Mouse (Mus musculus) forebrain, embryonic 14.5 days (tissue): ENCODE data around the gene Nufip1. TPM values are rescaled to one million over a fixed set of nuclear protein-coding genes. Genes with fewer than 3 reads are reported as not detected.

Source experiments
- ATAC-seq: fragments of 200-750 bp; cut with Nextera tagmentation; 2 replicates; pipeline ENCODE4 v1.8.0; 2017; ENCODE audit warnings: mild to moderate bottlenecking, moderate library complexity
- DNase-seq: peaks from one replicate; pipeline ENCODE4 v3.0.0-alpha.2; 2015; ENCODE audit warnings: low spot score
- H3K27ac ChIP-seq: fragments of 300-500 bp; sonication (generic); 2 replicates; pipeline ENCODE4 v1.5.1; 2014; ENCODE audit warnings: low read depth, mild to moderate bottlenecking, control low read depth, low read length, moderate library complexity
- H3K27me3 ChIP-seq: fragments of 300-500 bp; sonication (generic); replicated peaks from 2 replicates; pipeline ENCODE4 v1.6.1; 2014; ENCODE audit warnings: low read length, control low read depth, mixed read lengths; ENCODE audit not compliant: control insufficient read depth, insufficient read depth
- H3K36me3 ChIP-seq: fragments of 300-500 bp; sonication (generic); 2 replicates; pipeline ENCODE4 v1.6.1; 2014; ENCODE audit warnings: low read length, control low read depth; ENCODE audit not compliant: control insufficient read depth, insufficient read depth
- H3K4me1 ChIP-seq: fragments of 300-500 bp; sonication (generic); 2 replicates; pipeline ENCODE4 v1.6.1; 2014; ENCODE audit warnings: antibody characterized with exemption, low read length, control low read depth; ENCODE audit not compliant: control insufficient read depth, insufficient read depth
- H3K4me2 ChIP-seq: fragments of 300-500 bp; sonication (generic); 2 replicates; pipeline ENCODE4 v1.6.1; 2014; ENCODE audit warnings: mild to moderate bottlenecking, control low read depth, low read length
- H3K4me3 ChIP-seq: fragments of 300-500 bp; sonication (generic); 2 replicates; pipeline ENCODE4 v1.5.1; 2014; ENCODE audit warnings: low read depth, low read length, control low read depth
- H3K9ac ChIP-seq: fragments of 300-500 bp; sonication (generic); 2 replicates; pipeline ENCODE4 v1.6.1; 2014; ENCODE audit warnings: mild to moderate bottlenecking, low read length, control low read depth, moderate library complexity
- H3K9me3 ChIP-seq: fragments of 300-500 bp; sonication (generic); replicated peaks from 2 replicates; pipeline ENCODE4 v1.6.1; 2016; ENCODE audit warnings: low read length, control low read depth, mixed read lengths; ENCODE audit not compliant: control insufficient read depth
- WGBS: fragments of 180-500 bp; shearing (Covaris S2); extraction: QIAGEN DNeasy Blood & Tissue Kit; methylation state at CpG from one replicate; pipeline ENCODE4 v1.1.7; 2014; 5-methylcytosine and 5-hydroxymethylcytosine counted together
- polyA plus RNA-seq: library from polyadenylated mRNA; unstranded; fragments of >200 nt; fragmentation: Nextera tagmentation; extraction: Ambion mirVana; gene quantifications from 2 replicates; pipeline ENCODE4 v1.2.1, GENCODE M21; 2014

The Nufip1 gene
- polyA plus RNA-seq, 1 experiment from 2014 or later = 13.8 TPM

- no peaks in the 10 kb centered on the region for H3K9me3 ChIP-seq
- peak; percentile 74 for ATAC-seq
- WGBS = 66% methylated on average over 6 of the region's 6 CpGs
- H3K27ac ChIP-seq = no peak overlapping the region
- no peaks in the 10 kb centered on the region for H3K27me3 ChIP-seq
- H3K4me2 ChIP-seq = no peak overlapping the region
- no peak overlapping the region for H3K9ac ChIP-seq
- H3K4me1 ChIP-seq = no peaks in the 10 kb centered on the region
- H3K4me3 ChIP-seq = no peak overlapping the region
- peak; percentile 81 for DNase-seq
- peaks cover 74% of the 10 kb centered on the region for H3K36me3 ChIP-seq
Observed at GRCm38 (mm10) chr14:76121901-76122662, 11.4 kb downstream of the Nufip1 start.

- Histone ChIP-seq H3K27me3 (no peaks in the 10 kb centered on the region), H3K9me3 (no peaks in the 10 kb centered on the region), H3K4me2 (no peak overlapping the region), H3K4me1 (no peaks in the 10 kb centered on the region), H3K36me3 (peaks cover 74% of the 10 kb centered on the region), H3K27ac (no peak overlapping the region), H3K9ac (no peak overlapping the region), H3K4me3 (no peak overlapping the region)
- WGBS = 88% methylated on average over 8 of the region's 8 CpGs
- ATAC-seq (no peak), DNase-seq (no peak)
Observed at GRCm38 (mm10) chr14:76122663-76123058, 12.0 kb downstream of the Nufip1 start.

- H3K36me3 ChIP-seq = peaks cover 84% of the 10 kb centered on the region
- H3K4me3 ChIP-seq = no peak overlapping the region
- no peak overlapping the region for H3K9ac ChIP-seq
- no peaks in the 10 kb centered on the region for H3K27me3 ChIP-seq
- no peaks in the 10 kb centered on the region for H3K4me1 ChIP-seq
- ATAC-seq (no peak), DNase-seq (no peak)
- no peak overlapping the region for H3K27ac ChIP-seq
- 68% methylated on average over 3 of the region's 3 CpGs for WGBS
- H3K4me2 ChIP-seq = no peak overlapping the region
- H3K9me3 ChIP-seq = no peaks in the 10 kb centered on the region
Observed at GRCm38 (mm10) chr14:76127311-76127710, 16.6 kb downstream of the Nufip1 start.

GRCm38 (mm10) chr14:76128174-76128573, 17.5 kb downstream of the Nufip1 start:
- DNase-seq = no peak
- Histone ChIP-seq H3K27ac (no peak overlapping the region), H3K4me3 (no peak overlapping the region), H3K27me3 (no peaks in the 10 kb centered on the region), H3K9ac (no peak overlapping the region), H3K4me2 (no peak overlapping the region), H3K4me1 (no peaks in the 10 kb centered on the region), H3K36me3 (peaks cover 84% of the 10 kb centered on the region), H3K9me3 (no peaks in the 10 kb centered on the region)
- ATAC-seq = no peak
- WGBS = 95% methylated on average over 4 of the region's 4 CpGs

- Histone ChIP-seq H3K27ac (no peak overlapping the region), H3K4me1 (no peaks in the 10 kb centered on the region), H3K4me2 (no peak overlapping the region), H3K9me3 (no peaks in the 10 kb centered on the region), H3K36me3 (peaks cover 56% of the 10 kb centered on the region), H3K27me3 (no peaks in the 10 kb centered on the region), H3K9ac (no peak overlapping the region), H3K4me3 (no peak overlapping the region)
- no peak for ATAC-seq
- WGBS = 95% methylated on average over 4 of the region's 4 CpGs
- no peak for DNase-seq
Observed at GRCm38 (mm10) chr14:76134975-76135374, 24.3 kb downstream of the Nufip1 start.

GRCm38 (mm10) chr14:76145248-76145647, 34.6 kb downstream of the Nufip1 start:
- Histone ChIP-seq H3K4me1 (peaks cover 5% of the 10 kb centered on the region), H3K36me3 (no peaks in the 10 kb centered on the region), H3K27me3 (no peaks in the 10 kb centered on the region), H3K4me3 (no peak overlapping the region), H3K9me3 (no peaks in the 10 kb centered on the region), H3K9ac (no peak overlapping the region), H3K27ac (no peak overlapping the region), H3K4me2 (no peak overlapping the region)
- ATAC-seq (no peak), DNase-seq (no peak)
- WGBS = 97% methylated on average over 1 of the region's 1 CpGs

- H3K27ac ChIP-seq = no peak overlapping the region
- no peaks in the 10 kb centered on the region for H3K36me3 ChIP-seq
- H3K4me1 ChIP-seq = peaks cover 9% of the 10 kb centered on the region
- DNase-seq = no peak
- no peaks in the 10 kb centered on the region for H3K9me3 ChIP-seq
- H3K4me2 ChIP-seq = no peak overlapping the region
- H3K9ac ChIP-seq = no peak overlapping the region
- ATAC-seq = no peak
- H3K27me3 ChIP-seq = no peaks in the 10 kb centered on the region
- no peak overlapping the region for H3K4me3 ChIP-seq
- WGBS = 61% methylated on average over 7 of the region's 7 CpGs
Observed at GRCm38 (mm10) chr14:76145868-76146267, 35.2 kb downstream of the Nufip1 start.

GRCm38 (mm10) chr14:76147061-76147460, 36.4 kb downstream of the Nufip1 start:
- ATAC-seq (no peak), DNase-seq (no peak)
- Histone ChIP-seq H3K4me3 (no peak overlapping the region), H3K36me3 (no peaks in the 10 kb centered on the region), H3K4me2 (no peak overlapping the region), H3K27me3 (no peaks in the 10 kb centered on the region), H3K27ac (no peak overlapping the region), H3K4me1 (peaks cover 9% of the 10 kb centered on the region), H3K9ac (no peak overlapping the region), H3K9me3 (no peaks in the 10 kb centered on the region)
- WGBS = 83% methylated on average over 6 of the region's 6 CpGs

GRCm38 (mm10) chr14:76148294-76148693, 37.6 kb downstream of the Nufip1 start:
- DNase-seq = no peak
- Histone ChIP-seq H3K4me1 (peaks cover 14% of the 10 kb centered on the region), H3K27me3 (no peaks in the 10 kb centered on the region), H3K27ac (no peak overlapping the region), H3K9ac (no peak overlapping the region), H3K36me3 (no peaks in the 10 kb centered on the region), H3K4me2 (no peak overlapping the region), H3K4me3 (no peak overlapping the region), H3K9me3 (no peaks in the 10 kb centered on the region)
- no peak for ATAC-seq
- WGBS = 89% methylated on average over 10 of the region's 10 CpGs
